Mouse (Mus musculus) ES-E14 (cell line): ENCODE results near the gene Mllt10.

Experiments used
- HCFC1 ChIP-seq: IDR thresholded peaks from 2 replicates; pipeline ENCODE4 v1.6.1; 2012; ENCODE audit warnings: low read length, inconsistent platforms, borderline replicate concordance; ENCODE audit not compliant: insufficient read depth
- MAFK ChIP-seq: IDR thresholded peaks from 2 replicates; pipeline ENCODE4 v1.6.1; 2014; ENCODE audit warnings: mild to moderate bottlenecking, low read depth, low read length, inconsistent platforms; ENCODE audit not compliant: insufficient read depth
- ZC3H11A ChIP-seq: IDR thresholded peaks from 2 replicates; pipeline ENCODE4 v1.6.1; 2012; ENCODE audit warnings: low read depth, mild to moderate bottlenecking, inconsistent platforms, low read length, borderline replicate concordance
- ZNF384 ChIP-seq: IDR thresholded peaks from 2 replicates; pipeline ENCODE4 v1.6.1; 2012; ENCODE audit warnings: low read depth, low read length, inconsistent platforms

GRCm38 (mm10) chr2:18160992-18161391 lies 106.0 kb downstream of the Mllt10 start:
- TF ChIP-seq ZNF384: no peak
- TF ChIP-seq MAFK: no peak
- TF ChIP-seq HCFC1: no peak
- TF ChIP-seq ZC3H11A: no peak
